Mouse (Mus musculus) limb, embryonic 12.5 days (tissue): ENCODE data around the gene Cmas. TPM values are rescaled to one million over a fixed set of nuclear protein-coding genes. Genes with fewer than 3 reads are reported as not detected.

ENCODE experiments used
- ATAC-seq: fragments of 200-750 bp; cut with Nextera tagmentation; 2 replicates; pipeline ENCODE4 v1.8.0; 2017; ENCODE audit warnings: low read depth, moderate TSS enrichment; ENCODE audit not compliant: insufficient number of reproducible peaks, insufficient read depth, low FRiP score, low TSS enrichment
- H3K27ac ChIP-seq: fragments of 300-500 bp; sonication (generic); 2 replicates; pipeline ENCODE4 v1.5.1; 2016; ENCODE audit warnings: mild to moderate bottlenecking, moderate library complexity
- H3K27me3 ChIP-seq: fragments of 300-500 bp; sonication (generic); 2 replicates; pipeline ENCODE4 v1.6.1; 2016; ENCODE audit warnings: mild to moderate bottlenecking, moderate library complexity
- H3K36me3 ChIP-seq: fragments of 300-500 bp; sonication (generic); 2 replicates; pipeline ENCODE4 v1.6.1; 2016; ENCODE audit warnings: mild to moderate bottlenecking, moderate library complexity
- H3K4me1 ChIP-seq: fragments of 300-500 bp; sonication (generic); replicated peaks from 2 replicates; pipeline ENCODE4 v1.6.1; 2016
- H3K4me2 ChIP-seq: fragments of 300-500 bp; sonication (generic); 2 replicates; pipeline ENCODE4 v1.6.1; 2016; ENCODE audit warnings: mild to moderate bottlenecking, moderate library complexity
- H3K4me3 ChIP-seq: fragments of 300-500 bp; sonication (generic); replicated peaks from 2 replicates; pipeline ENCODE4 v1.5.1; 2016; ENCODE audit warnings: mild to moderate bottlenecking
- H3K9ac ChIP-seq: fragments of 300-500 bp; sonication (generic); replicated peaks from 2 replicates; pipeline ENCODE4 v1.6.1; 2016; ENCODE audit warnings: mild to moderate bottlenecking, moderate library complexity
- H3K9me3 ChIP-seq: fragments of 300-500 bp; sonication (generic); 2 replicates; pipeline ENCODE4 v1.6.1; 2016; ENCODE audit warnings: mild to moderate bottlenecking, moderate library complexity
- WGBS: fragments of 180-500 bp; shearing (Covaris S2); methylation state at CpG from one replicate; pipeline ENCODE4 v1.1.7; 2016; 5-methylcytosine and 5-hydroxymethylcytosine counted together
- polyA plus RNA-seq: library from polyadenylated mRNA; unstranded; fragments of >200 nt; fragmentation: Nextera tagmentation; extraction: Ambion mirVana; gene quantifications from 2 replicates; pipeline ENCODE4 v1.2.1, GENCODE M21; 2016

The Cmas gene
- polyA plus RNA-seq, 1 experiment from 2014 or later, result 81.9 TPM

- no peak overlapping the region for H3K4me3 ChIP-seq
- H3K4me1 ChIP-seq, result 0 out of 2 replicates have a peak, but pooled peaks cover 5% of the 10 kb centered on the region
- WGBS, result 35% methylated on average over 14 of the region's 14 CpGs
- H3K27ac ChIP-seq, result no peak overlapping the region
- no peak for ATAC-seq
- H3K36me3 ChIP-seq, result no peaks in the 10 kb centered on the region
- H3K27me3 ChIP-seq, result peaks cover 29% of the 10 kb centered on the region
- H3K4me2 ChIP-seq, result no peak overlapping the region
- H3K9ac ChIP-seq, result no peak overlapping the region
- H3K9me3 ChIP-seq, result no peaks in the 10 kb centered on the region
Measured at GRCm38 (mm10) chr6:142752331-142753246, 3.9 kb upstream of the Cmas start.

GRCm38 (mm10) chr6:142757334-142757965 lies 964 bp downstream of the Cmas start:
- peak overlapping the region; percentile 60 for H3K4me2 ChIP-seq
- H3K4me1 ChIP-seq, result peaks cover 10% of the 10 kb centered on the region; the same call in 1 of the 2 replicates
- peaks cover 29% of the 10 kb centered on the region for H3K27me3 ChIP-seq
- ATAC-seq, result no peak
- 52% methylated on average over 10 of the region's 10 CpGs for WGBS
- H3K36me3 ChIP-seq, result peaks cover 26% of the 10 kb centered on the region; the same call in 1 of the 2 replicates
- no peaks in the 10 kb centered on the region for H3K9me3 ChIP-seq
- peak overlapping the region; percentile 86 for H3K4me3 ChIP-seq
- peak overlapping the region; percentile 76; the same call in 1 of the 2 replicates for H3K27ac ChIP-seq
- H3K9ac ChIP-seq, result peak overlapping the region; percentile 87

GRCm38 (mm10) chr6:142757976-142758375 lies 1.5 kb downstream of the Cmas start:
- Histone ChIP-seq H3K36me3 (peaks cover 26% of the 10 kb centered on the region; the same call in 1 of the 2 replicates), H3K27me3 (peaks cover 27% of the 10 kb centered on the region), H3K27ac (no peak overlapping the region), H3K4me3 (no peak overlapping the region), H3K9me3 (no peaks in the 10 kb centered on the region), H3K9ac (no peak overlapping the region), H3K4me1 (peaks cover 10% of the 10 kb centered on the region; the same call in 1 of the 2 replicates), H3K4me2 (peak overlapping the region; percentile 60)
- ATAC-seq, result no peak
- WGBS, result 97% methylated on average over 6 of the region's 6 CpGs

GRCm38 (mm10) chr6:142758562-142758961 lies 2.1 kb downstream of the Cmas start:
- no peaks in the 10 kb centered on the region for H3K9me3 ChIP-seq
- 90% methylated on average over 6 of the region's 6 CpGs for WGBS
- peaks cover 10% of the 10 kb centered on the region; the same call in 1 of the 2 replicates for H3K4me1 ChIP-seq
- no peak overlapping the region for H3K9ac ChIP-seq
- no peak for ATAC-seq
- peak overlapping the region; percentile 60; the same call in 1 of the 2 replicates for H3K4me2 ChIP-seq
- no peak overlapping the region for H3K4me3 ChIP-seq
- peaks cover 26% of the 10 kb centered on the region; the same call in 1 of the 2 replicates for H3K36me3 ChIP-seq
- H3K27ac ChIP-seq, result no peak overlapping the region
- H3K27me3 ChIP-seq, result peaks cover 23% of the 10 kb centered on the region

- Histone ChIP-seq H3K27ac (no peak overlapping the region), H3K9ac (no peak overlapping the region), H3K9me3 (no peaks in the 10 kb centered on the region), H3K27me3 (peaks cover 16% of the 10 kb centered on the region), H3K4me1 (peaks cover 10% of the 10 kb centered on the region; the same call in 1 of the 2 replicates), H3K4me2 (no peak overlapping the region), H3K4me3 (no peak overlapping the region), H3K36me3 (peaks cover 34% of the 10 kb centered on the region)
- ATAC-seq, result no peak
- 87% methylated on average over 2 of the region's 2 CpGs for WGBS
Measured at GRCm38 (mm10) chr6:142759633-142760032, 3.1 kb downstream of the Cmas start.

- Histone ChIP-seq H3K9ac (no peak overlapping the region), H3K9me3 (no peaks in the 10 kb centered on the region), H3K4me3 (no peak overlapping the region), H3K27ac (no peak overlapping the region), H3K4me2 (no peak overlapping the region), H3K4me1 (no peaks in the 10 kb centered on the region), H3K36me3 (peaks cover 75% of the 10 kb centered on the region), H3K27me3 (no peaks in the 10 kb centered on the region)
- ATAC-seq, result no peak
- 84% methylated on average over 2 of the region's 2 CpGs for WGBS
Measured at GRCm38 (mm10) chr6:142764933-142765332, 8.4 kb downstream of the Cmas start.

- Histone ChIP-seq H3K4me2 (no peak overlapping the region), H3K27me3 (no peaks in the 10 kb centered on the region), H3K9ac (no peak overlapping the region), H3K9me3 (no peaks in the 10 kb centered on the region), H3K36me3 (peaks cover 82% of the 10 kb centered on the region), H3K27ac (no peak overlapping the region), H3K4me1 (no peaks in the 10 kb centered on the region), H3K4me3 (no peak overlapping the region)
- no peak for ATAC-seq
- 79% methylated on average over 9 of the region's 9 CpGs for WGBS
Measured at GRCm38 (mm10) chr6:142767305-142767704, 10.8 kb downstream of the Cmas start.

- Histone ChIP-seq H3K4me2 (no peak overlapping the region), H3K27ac (no peak overlapping the region), H3K27me3 (no peaks in the 10 kb centered on the region), H3K9me3 (no peaks in the 10 kb centered on the region), H3K4me3 (no peak overlapping the region), H3K4me1 (no peaks in the 10 kb centered on the region), H3K36me3 (peaks cover 97% of the 10 kb centered on the region), H3K9ac (no peak overlapping the region)
- ATAC-seq, result no peak
- WGBS, result 95% methylated on average over 3 of the region's 3 CpGs
Measured at GRCm38 (mm10) chr6:142769896-142770295, 13.4 kb downstream of the Cmas start.

GRCm38 (mm10) chr6:142771643-142772042 lies 15.2 kb downstream of the Cmas start:
- no peak overlapping the region for H3K9ac ChIP-seq
- 94% methylated on average over 4 of the region's 4 CpGs for WGBS
- no peak for ATAC-seq
- H3K4me2 ChIP-seq, result no peak overlapping the region
- no peak overlapping the region for H3K27ac ChIP-seq
- no peaks in the 10 kb centered on the region for H3K4me1 ChIP-seq
- peaks cover 82% of the 10 kb centered on the region for H3K36me3 ChIP-seq
- H3K4me3 ChIP-seq, result no peak overlapping the region
- H3K9me3 ChIP-seq, result no peaks in the 10 kb centered on the region
- no peaks in the 10 kb centered on the region for H3K27me3 ChIP-seq

- Histone ChIP-seq H3K27me3 (no peaks in the 10 kb centered on the region), H3K27ac (no peak overlapping the region), H3K4me2 (no peak overlapping the region), H3K36me3 (peaks cover 63% of the 10 kb centered on the region), H3K9me3 (no peaks in the 10 kb centered on the region), H3K4me3 (no peak overlapping the region), H3K4me1 (no peaks in the 10 kb centered on the region), H3K9ac (no peak overlapping the region)
- ATAC-seq, result no peak
- 91% methylated on average over 5 of the region's 5 CpGs for WGBS
Measured at GRCm38 (mm10) chr6:142773566-142773965, 17.1 kb downstream of the Cmas start.

- Histone ChIP-seq H3K9ac (no peak overlapping the region), H3K36me3 (peaks cover 31% of the 10 kb centered on the region), H3K27me3 (no peaks in the 10 kb centered on the region), H3K4me2 (no peak overlapping the region), H3K27ac (no peak overlapping the region), H3K4me1 (no peaks in the 10 kb centered on the region), H3K4me3 (no peak overlapping the region), H3K9me3 (no peaks in the 10 kb centered on the region)
- 79% methylated on average over 4 of the region's 4 CpGs for WGBS
- ATAC-seq, result no peak
Measured at GRCm38 (mm10) chr6:142776935-142777334, 20.4 kb downstream of the Cmas start.
